Mouse (Mus musculus) left cerebral cortex, postnatal 10 days (tissue): ENCODE measurements around the gene Ate1. TPM values are rescaled to one million over a fixed set of nuclear protein-coding genes. Genes with fewer than 3 reads are reported as not detected.
"Not testable (repeated sequence)": the region's sequence is repeated elsewhere in the genome, so short reads cannot be mapped to it uniquely, and the experiment has no call there.

Experiments used
- DNase-seq, 2 experiments: peaks; one replicate each; pipeline ENCODE4 v3.0.0; 2021 to 2022; ENCODE audit warnings: low spot score in 2 of 2, mixed read lengths in 1 of 2; ENCODE audit errors: extremely low spot score in 1 of 2
- intact Hi-C: fragments of 180-260 bp; cut with DNase I; formaldehyde crosslinking; loops from one replicate; pipeline ENCODE4 v1.15.1; 2025
- total RNA-seq, 2 experiments: library from RNA; stranded (reverse); gene quantifications; 2 replicates each; pipeline ENCODE4 v1.2.3; 2021

The Ate1 gene
- total RNA-seq, 2 experiments from 2014 or later = 56.0 to 56.9 TPM

DNA sequence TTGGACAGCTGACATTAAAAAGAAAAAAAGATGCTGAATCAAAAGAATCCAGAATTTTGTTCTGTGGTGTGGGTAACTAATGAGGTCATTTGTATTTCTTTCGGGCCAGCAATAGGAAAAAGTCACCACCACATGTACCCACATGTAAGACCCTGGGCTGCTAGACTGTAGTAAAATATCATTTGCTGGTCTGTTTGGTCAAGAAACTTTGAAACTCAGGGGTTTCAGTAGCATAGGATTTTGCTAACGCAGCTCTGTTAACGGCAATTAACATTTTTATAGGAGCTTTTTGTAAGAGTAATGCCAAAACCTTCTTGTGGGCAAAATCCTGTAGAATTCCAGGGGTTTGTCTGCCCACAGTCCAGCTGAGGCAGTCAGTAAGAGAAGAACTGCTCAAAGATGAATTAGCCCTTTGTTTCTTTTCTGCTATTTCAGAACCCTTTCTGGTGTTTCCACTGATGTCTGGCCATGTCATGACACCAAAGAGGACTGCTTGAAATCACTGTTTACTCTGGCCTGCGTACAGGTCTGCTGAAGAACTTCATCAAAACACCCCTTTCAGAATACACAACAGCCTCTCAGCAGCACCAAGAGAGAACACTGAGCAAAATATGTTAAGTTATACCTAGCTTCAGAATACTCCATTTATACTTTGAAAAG, 64.5 kb downstream of the Ate1 start:
- intact Hi-C loops = no loop called here
- no peak for DNase-seq

DNA sequence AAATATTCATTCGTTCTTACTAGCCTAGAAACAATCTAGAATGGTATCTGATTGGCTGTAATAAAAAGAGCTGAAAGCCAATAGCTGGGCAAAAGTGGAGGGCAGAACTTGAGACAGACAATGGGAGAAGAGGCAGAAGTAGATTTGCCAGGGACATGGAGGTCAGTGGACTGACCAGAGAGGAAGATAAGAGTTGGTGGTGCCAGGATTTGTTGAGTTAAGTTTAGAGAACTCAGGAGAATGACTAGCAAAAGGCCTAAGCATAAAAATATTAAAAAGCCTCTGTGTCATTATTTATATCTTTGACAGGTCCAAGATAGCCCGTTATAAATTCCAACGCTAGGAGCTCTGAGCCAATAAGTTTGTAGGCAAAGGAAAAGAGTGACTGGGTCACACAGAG, 65.9 kb downstream of the Ate1 start:
- no peak for DNase-seq
- intact Hi-C loops = no loop called here

DNA sequence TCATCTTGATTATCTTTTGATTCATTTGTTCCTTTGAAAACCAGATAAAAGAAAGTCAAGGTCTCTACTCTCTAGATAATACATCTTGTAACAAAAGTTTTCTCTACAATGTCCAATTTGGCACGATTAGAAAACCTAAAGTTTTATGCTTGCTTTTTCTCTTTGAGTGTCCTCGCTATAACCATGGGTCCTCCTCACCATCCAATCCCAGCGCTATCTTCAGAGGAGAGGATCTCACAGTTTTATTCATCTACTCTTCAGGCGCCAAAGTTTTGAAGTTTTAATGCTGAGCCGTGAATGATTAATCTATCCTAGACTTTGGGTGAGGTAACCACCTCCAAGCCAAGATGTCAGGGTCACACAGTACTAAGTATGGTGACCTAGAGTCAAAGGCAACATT, 84.4 kb downstream of the Ate1 start:
- no peak for DNase-seq
- intact Hi-C loops = no loop called here

DNA sequence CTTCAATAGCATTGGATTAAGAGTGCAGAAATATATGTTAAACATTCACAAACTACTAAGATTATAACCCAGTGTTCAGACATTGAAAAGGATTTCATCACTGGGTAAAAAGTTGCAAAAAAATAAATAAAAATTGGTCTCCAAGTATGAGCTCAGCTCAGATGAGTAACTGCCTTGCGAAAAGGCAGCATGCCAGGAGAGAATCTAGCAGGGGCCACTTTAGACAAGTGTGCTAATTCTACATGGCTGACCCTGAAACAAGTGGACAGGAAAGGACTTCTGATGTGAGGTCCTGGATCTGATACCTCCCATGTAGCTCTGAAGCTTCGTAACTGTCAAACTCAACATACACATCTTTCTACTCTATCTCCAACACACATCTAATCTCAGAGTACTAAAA, 88.0 kb downstream of the Ate1 start:
- DNase-seq = no peak
- intact Hi-C loops = no loop called here

DNA sequence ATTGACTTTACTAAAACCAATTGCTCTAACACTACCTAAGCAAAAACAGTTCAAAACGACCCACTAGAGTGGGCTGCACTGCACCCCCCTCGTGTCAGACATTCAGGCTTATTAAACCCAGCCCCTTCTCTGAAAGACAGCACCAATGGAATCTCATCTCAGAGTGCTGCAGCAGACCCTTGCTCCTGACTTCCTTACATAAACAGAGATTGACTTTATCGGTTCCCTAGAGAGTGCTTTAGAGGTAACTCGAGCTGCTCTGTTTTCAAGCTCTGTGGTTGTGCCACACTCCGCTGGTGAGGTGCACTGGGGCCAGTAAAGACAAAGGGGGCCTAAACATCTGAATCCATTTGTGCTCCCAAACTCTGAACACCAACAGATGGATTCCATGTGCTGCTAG, 93.6 kb downstream of the Ate1 start:
- DNase-seq = no peak
- intact Hi-C loops = no loop called here

DNA sequence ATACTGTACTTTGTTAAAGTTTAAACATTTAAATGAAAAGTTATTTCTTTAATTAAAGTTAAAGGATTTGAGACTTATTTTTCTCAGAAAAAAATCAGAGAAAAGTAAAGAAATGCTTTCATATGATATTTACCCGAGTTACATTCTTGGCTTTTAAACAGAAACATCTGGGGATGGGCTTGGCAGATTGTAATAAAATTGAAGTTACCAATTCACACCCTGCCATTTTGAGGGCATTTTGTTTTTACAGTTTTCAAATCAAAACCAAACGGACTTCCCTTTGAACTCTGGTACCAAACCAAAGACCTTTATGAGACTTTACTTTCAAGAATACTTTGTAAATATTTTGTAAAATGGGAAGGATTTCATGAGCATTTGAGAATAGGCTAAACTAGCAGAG, 94.2 kb downstream of the Ate1 start:
- intact Hi-C loops = no loop called here
- no peak for DNase-seq

DNA sequence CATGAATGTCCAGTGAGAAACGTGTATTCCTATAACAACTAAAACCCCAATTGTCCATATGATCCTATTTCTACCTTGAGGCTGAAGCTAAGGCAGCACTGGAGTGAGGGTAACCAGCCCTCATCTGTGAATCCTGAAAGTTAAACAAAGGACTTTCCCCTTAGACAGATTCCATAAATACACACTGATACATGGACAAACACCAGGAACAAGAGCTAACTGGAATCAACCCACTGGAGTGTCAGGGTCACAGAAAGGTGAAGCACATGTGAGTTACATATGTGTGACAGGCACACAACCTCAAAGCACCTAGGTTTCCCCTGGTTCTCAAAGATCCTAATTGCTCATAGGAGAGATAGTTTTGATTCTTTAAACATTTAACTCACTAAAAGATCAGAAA, 100.2 kb downstream of the Ate1 start:
- intact Hi-C loops = no loop called here

DNA sequence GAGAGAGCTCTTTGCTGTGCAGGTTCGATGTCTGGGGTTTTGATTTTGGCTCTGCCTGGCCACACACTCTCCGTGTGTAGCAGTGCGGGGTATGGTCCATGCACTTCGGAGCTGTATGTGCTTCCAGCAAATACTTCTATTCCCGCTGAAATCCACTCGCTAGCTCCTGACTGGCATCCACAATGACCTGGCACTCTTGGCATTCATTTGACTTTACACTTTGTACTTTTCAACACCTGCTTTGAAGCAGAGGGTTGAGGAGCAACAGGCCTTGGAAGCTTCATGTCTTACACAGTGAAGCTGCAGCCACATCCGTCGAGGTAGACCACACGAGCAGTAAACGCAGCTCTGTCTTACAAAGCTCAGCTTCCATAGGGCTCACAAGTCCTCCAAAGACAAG, 112.5 kb downstream of the Ate1 start:
- intact Hi-C loops = no loop called here
- DNase-seq = no peak

More for the DNA sequence above, 100.2 kb downstream of the Ate1 start:
- DNase-seq = no peak

DNA sequence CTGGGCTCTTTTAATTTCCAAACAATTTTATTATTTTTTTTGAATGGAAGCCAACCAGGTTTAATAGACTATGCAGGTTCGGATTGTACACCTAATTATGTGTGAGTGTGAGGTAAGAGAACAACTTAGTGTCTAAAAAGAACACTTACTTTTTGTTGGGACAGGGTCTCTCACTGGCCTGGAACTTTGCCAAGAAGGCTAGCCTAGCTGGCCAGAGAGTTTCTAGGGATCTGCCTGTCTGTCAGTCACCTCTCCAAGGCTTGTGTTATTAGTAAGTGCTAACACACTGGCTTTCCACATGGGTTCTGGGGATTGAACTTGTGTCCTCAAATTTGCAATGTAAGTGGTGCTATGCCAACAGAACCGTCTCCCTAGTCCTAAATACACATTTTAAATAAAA, 116.8 kb downstream of the Ate1 start:
- DNase-seq = no peak
- intact Hi-C loops = no loop called here

DNA sequence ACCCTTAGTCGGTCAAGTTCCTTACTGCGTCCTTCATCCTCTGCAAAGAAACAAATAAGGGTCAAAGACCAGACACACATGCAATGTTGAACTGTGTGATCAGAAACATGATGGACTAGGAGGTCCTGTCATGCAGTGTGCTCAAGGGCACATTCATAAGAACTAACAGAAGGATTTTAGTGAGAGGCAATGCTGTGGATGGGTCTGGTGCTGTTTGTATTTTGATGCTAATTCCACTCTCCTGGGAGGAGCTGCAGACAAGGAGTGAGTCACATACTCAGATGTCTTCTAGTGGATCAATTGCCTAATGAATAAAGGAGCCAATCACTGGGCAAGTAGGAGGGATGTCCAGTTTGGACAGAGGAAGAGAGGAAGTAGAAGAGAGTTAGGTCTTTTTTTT, 125.5 kb downstream of the Ate1 start:
- no peak for DNase-seq
- intact Hi-C loops = no loop called here

DNA sequence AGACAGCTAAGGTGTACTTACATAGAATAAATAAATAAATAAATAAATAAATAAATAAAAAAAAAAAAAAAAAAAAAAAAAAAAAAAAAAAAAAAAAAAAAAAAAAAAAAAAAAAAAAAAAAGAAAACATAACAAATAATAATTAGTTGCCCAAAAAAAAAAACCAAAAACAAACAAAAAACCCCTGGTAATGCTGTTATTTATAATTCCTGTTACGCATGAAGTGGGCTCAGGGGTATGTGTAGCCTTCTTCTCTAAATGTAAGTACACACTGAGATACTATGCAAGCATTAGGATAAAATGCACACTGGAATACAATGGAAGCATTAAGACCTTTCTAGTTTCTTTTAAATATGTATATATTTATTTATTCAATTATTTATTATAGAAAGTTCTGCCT, 130.1 kb downstream of the Ate1 start:
- DNase-seq, intact Hi-C loops: not testable (repeated sequence)

DNA sequence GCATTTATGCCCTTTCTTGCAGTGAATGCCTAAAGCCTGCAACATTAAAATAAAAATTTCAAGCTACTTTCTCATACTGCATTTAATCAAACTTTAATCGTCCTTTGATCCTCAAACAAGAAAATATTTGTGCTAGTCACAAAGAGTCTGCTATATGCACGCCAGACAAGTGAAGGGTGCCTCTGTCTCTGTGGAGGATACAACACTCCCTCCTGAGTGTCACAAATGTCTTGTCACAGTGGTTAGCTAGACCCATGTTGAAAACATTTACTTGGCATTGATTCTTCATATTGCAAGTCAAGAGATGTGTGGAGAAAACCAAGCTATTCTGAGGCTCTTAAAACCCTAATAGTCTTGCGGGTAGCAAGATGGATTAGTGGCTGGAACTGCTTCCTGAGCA, 133.9 kb downstream of the Ate1 start:
- intact Hi-C loops = loop anchor here (10.0 kb wide), 1 partner anchor 732 kb away; no protein-coding TSS in a partner anchor
- no peak for DNase-seq

DNA sequence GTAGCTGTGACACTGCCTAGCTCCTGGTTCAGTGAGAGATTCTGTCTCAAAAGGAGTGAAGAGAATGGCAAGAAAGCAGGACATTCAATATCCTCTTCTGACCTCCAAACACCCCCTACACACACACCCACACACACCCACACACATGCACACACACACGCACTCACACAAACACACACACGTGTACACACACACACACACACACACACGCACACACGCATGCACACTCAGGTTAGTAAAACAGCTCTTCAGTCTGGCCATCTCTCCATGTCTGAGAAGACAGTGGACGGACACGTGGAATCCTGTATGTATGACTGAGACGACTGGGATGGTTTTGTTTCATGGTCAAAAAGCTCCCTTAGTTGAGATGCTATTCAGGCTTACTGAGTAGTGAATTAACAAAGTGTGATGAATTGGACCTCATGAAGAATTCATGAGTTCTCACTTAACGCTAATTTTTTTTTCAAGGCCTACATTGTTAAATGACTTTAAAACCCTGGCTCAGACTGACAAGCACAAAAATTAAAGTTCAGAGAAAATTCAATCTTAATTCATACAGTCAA, 134.4 kb downstream of the Ate1 start:
- intact Hi-C loops = loop anchor here (10.0 kb wide), 1 partner anchor 731 kb away; no protein-coding TSS in a partner anchor
- no peak for DNase-seq

DNA sequence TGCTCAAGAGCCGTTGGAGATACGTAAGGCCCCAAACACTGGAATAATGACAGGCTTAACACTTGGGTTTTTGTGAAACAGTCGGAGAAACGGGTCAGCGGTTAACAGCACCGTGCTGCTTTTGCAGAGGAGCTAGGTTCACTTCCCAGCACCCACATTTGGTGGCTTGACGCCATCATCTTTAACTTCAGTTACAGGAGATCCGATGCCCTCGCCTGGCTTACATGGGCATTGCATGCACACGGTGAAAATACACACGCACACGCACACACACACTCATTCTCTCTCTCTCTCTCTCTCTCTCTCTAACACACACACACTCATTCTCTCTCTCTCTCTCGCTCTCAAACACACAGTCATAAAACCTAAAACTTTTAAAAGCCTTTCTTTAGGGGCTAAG, 138.0 kb downstream of the Ate1 start:
- no peak for DNase-seq
- intact Hi-C loops = loop anchor here (10.0 kb wide), 1 partner anchor 727 kb away; no protein-coding TSS in a partner anchor

DNA sequence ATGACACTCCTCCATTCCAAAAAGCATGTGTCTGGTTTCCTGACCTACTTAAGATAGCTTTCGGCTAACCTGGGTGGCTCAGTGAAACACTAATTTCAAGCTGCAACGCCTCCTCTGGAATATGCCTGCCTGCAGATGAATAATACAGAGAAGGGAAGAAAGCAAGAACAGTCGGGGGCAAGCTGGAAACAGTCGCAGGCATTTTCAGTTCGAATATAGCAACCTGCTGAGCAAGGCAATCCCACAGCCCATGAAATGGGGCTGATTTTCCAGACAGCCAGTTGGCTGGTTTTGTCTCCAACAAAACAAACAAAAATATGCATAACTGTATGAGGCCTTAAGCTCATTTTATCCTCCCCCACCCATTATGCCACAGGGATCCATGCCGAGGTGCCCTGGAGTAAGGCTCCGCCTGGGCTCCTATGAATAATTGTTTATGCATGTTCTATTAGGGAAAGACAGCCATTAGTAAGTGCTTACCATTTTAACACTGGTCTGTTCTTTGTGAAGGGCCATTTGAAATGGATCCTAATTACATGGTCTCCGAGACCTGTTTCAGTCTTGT, 138.7 kb downstream of the Ate1 start:
- peak in 1 of 2 experiments; percentile 40 for DNase-seq
- intact Hi-C loops = loop anchor here (10.0 kb wide), 1 partner anchor 727 kb away; no protein-coding TSS in a partner anchor

DNA sequence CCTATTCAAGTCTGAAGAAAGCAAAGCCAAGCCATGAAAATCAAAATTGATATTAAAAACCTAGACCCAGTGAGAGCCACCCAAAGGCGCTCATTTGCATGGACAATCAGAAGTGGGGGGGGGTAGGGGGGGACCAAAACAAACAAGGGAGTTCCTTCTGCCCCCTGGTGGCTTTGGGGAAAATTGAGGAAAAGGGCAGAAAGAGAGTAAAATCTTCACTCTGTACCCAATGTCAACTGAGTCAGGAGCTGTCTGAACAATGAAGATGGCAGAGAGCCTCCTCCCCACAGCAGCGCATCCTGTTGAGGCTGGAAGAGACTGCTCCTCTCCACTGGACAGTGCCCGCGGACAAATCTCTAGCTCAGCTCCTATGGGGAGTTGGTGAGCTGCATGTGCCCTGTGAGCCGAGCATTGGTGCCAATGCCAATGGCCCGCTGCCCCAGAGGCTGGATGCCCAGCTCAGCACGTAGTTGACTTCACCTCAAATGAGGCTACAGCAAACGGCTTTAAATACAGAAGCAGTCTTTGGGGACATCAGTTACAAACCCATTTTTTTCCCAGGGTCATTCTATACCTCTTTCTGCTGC, 139.3 kb downstream of the Ate1 start:
- intact Hi-C loops = loop anchor here (10.0 kb wide), 1 partner anchor 726 kb away; no protein-coding TSS in a partner anchor
- no peak for DNase-seq

DNA sequence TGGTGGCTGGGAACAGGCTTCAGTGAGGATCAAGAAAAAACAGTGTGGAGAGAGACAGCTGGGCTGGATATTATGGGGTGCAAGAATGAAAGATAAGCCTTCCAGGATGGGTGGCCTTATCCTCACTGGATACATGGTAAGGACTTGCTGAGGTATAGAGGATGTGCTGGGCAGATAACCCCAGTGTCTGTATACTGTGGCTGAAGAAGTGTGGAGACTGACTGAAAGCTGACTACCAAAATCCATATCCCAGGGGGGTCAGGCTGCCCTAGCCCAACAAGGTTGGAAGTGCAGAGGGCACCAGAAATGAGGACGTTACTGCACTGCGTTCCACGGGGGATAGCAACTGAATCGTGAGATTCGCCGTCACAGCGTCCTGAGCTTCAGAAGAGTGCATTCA, 139.8 kb downstream of the Ate1 start:
- DNase-seq = no peak
- intact Hi-C loops = loop anchor here (10.0 kb wide), 1 partner anchor 726 kb away; no protein-coding TSS in a partner anchor

DNA sequence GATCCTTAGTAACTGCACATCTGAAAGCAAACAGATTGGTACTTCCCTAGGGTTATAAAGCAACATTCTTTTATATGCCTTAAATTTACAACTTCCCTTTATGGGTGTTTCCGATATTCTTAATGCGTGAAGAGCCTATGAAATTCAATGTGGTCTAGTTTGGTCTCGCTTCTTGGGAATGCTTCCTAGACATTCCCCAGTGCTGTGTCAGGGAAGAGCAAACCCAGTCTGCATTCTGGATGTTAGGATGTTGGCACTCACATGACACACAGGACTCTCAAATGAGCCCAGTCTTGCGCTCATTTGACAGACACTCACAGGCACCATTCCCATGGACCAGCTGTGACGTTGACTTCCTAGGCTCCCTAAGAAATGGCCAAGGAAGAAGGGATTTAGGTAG, 140.3 kb downstream of the Ate1 start:
- intact Hi-C loops = loop anchor here (10.0 kb wide), 2 partner anchors 115 to 725 kb away; no protein-coding TSS in a partner anchor
- DNase-seq = no peak

DNA sequence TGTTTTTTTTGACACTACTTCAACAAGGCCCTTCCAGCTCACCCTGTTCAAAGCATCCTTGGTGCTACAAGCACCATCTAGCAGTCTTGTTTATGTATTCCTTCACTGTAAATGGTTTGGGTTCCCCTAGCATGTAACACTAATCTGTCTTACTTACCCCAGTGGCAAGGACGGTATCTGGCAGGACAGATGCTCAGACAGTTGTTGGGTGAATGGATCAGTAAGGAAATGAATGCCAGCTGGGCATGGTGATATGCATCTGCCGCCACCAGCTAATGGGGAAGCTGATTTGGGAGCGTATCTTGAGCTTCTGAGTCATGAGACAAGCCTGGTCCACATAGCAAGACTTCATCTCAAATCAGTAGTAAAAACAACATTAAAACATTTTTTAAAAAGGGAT, 141.9 kb downstream of the Ate1 start:
- intact Hi-C loops = loop anchor here (10.0 kb wide), 1 partner anchor 114 kb away; no protein-coding TSS in a partner anchor
- DNase-seq = no peak

DNA sequence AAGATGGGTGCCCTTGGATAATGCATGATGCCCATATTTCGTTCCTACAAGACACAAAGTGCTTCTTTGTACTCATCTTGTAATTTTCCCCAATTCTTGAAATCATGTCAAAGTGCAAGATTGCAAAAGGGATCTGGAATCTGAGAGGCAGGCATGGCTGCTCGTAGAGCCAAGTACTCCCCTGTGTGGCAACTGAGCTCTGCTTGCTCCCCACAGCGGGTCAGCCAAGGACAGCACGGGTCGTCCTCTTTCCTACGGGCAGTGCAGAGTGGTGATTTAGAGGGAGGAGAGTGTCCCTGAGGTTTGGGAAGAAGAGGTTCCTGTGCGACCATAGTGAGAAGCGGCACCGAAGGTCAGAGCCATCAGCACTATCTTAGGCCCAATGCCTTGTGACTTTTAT, 145.9 kb downstream of the Ate1 start:
- intact Hi-C loops = loop anchor here (10.0 kb wide), 1 partner anchor 110 kb away; no protein-coding TSS in a partner anchor
- DNase-seq = no peak
